Mouse (Mus musculus) kidney, postnatal 0 days (tissue): ENCODE measurements around the gene Ralgps1. TPM values are rescaled to one million over a fixed set of nuclear protein-coding genes. Genes with fewer than 3 reads are reported as not detected.
A peak's percentile ranks its signal among the peaks of the same experiment; 100 is the strongest.

ENCODE experiments used
- ATAC-seq: fragments of 200-750 bp; cut with Nextera tagmentation; replicated peaks from 2 replicates; pipeline ENCODE4 v1.8.0; 2017; ENCODE audit warnings: low read depth, moderate number of reproducible peaks, moderate TSS enrichment, moderate library complexity; ENCODE audit not compliant: low FRiP score
- DNase-seq: peaks from one replicate; pipeline ENCODE4 v3.0.0-alpha.2; 2016; ENCODE audit warnings: low spot score
- H3K27ac ChIP-seq: fragments of 300-500 bp; sonication (generic); 2 replicates; pipeline ENCODE4 v1.5.1; 2014; ENCODE audit warnings: mild to moderate bottlenecking
- H3K27me3 ChIP-seq: fragments of 300-500 bp; sonication (generic); 2 replicates; pipeline ENCODE4 v1.6.1; 2014; ENCODE audit warnings: low read length, mixed read lengths; ENCODE audit not compliant: insufficient read depth
- H3K36me3 ChIP-seq: fragments of 300-500 bp; sonication (generic); 2 replicates; pipeline ENCODE4 v1.6.1; 2014; ENCODE audit warnings: low read length, mixed read lengths; ENCODE audit not compliant: insufficient read depth
- H3K4me1 ChIP-seq: fragments of 300-500 bp; sonication (generic); replicated peaks from 2 replicates; pipeline ENCODE4 v1.6.1; 2014; ENCODE audit warnings: antibody characterized with exemption, low read length, mixed read lengths; ENCODE audit not compliant: insufficient read depth
- H3K4me2 ChIP-seq: fragments of 300-500 bp; sonication (generic); 2 replicates; pipeline ENCODE4 v1.6.1; 2014; ENCODE audit warnings: mild to moderate bottlenecking, low read length, moderate library complexity, mixed read lengths
- H3K4me3 ChIP-seq: fragments of 300-500 bp; sonication (generic); replicated peaks from 2 replicates; pipeline ENCODE4 v1.5.1; 2014; ENCODE audit warnings: low read depth, low read length
- H3K9ac ChIP-seq: fragments of 300-500 bp; sonication (generic); 2 replicates; pipeline ENCODE4 v1.6.1; 2014; ENCODE audit warnings: low read depth, low read length
- H3K9me3 ChIP-seq: fragments of 300-500 bp; sonication (generic); replicated peaks from 2 replicates; pipeline ENCODE4 v1.6.1; 2016; ENCODE audit warnings: low read length, inconsistent platforms, mixed read lengths
- CTCF ChIP-seq: IDR thresholded peaks from 2 replicates; pipeline ENCODE4 v1.5.1; 2016; ENCODE audit warnings: antibody characterized with exemption, low read depth, mild to moderate bottlenecking, moderate library complexity
- WGBS: fragments of 180-500 bp; shearing (Covaris S2); extraction: QIAGEN DNeasy Blood & Tissue Kit; methylation state at CpG from one replicate; pipeline ENCODE4 v1.1.7; 2014; 5-methylcytosine and 5-hydroxymethylcytosine counted together
- polyA plus RNA-seq: library from polyadenylated mRNA; unstranded; fragments of >200 nt; fragmentation: Nextera tagmentation; extraction: Ambion mirVana; gene quantifications from 2 replicates; pipeline ENCODE4 v1.2.1, GENCODE M21; 2015

Ralgps1 gene
- polyA plus RNA-seq, 1 experiment from 2014 or later, result 3.1 TPM

DNA sequence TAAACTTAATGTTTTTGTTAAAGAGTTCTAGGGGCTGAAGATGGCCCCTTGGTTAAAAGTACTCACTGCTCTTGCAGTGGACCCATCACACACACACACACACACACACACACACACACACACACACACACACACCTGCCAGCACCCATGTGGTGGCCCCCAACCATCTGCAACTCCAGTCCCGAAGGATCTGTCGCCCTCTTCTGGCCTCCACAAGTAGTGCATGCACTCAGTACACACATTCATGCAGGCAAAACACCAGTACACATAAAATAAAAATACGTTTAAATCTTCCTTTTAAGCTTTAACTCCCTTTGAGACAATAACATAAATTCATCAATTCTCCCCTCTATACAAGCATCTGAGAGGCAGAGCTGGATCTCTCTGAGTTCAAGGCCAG is 23.7 kb downstream of the Ralgps1 start:
- Histone ChIP-seq H3K4me2 (no peak overlapping the region), H3K4me3 (no peak overlapping the region), H3K27ac (no peak overlapping the region), H3K27me3 (no peaks in the 10 kb centered on the region), H3K9me3 (no peaks in the 10 kb centered on the region), H3K4me1 (no peaks in the 10 kb centered on the region), H3K9ac (no peak overlapping the region), H3K36me3 (no peaks in the 10 kb centered on the region)
- ATAC-seq (no peak), DNase-seq (peak; percentile 52)
- peak; percentile 82 for TF ChIP-seq CTCF
- WGBS, result 41% methylated on average over 3 of the region's 3 CpGs

GRCm38 (mm10) chr2:33346749-33347148 is 24.5 kb downstream of the Ralgps1 start:
- no peak overlapping the region for H3K27ac ChIP-seq
- no peak overlapping the region for H3K4me2 ChIP-seq

DNA sequence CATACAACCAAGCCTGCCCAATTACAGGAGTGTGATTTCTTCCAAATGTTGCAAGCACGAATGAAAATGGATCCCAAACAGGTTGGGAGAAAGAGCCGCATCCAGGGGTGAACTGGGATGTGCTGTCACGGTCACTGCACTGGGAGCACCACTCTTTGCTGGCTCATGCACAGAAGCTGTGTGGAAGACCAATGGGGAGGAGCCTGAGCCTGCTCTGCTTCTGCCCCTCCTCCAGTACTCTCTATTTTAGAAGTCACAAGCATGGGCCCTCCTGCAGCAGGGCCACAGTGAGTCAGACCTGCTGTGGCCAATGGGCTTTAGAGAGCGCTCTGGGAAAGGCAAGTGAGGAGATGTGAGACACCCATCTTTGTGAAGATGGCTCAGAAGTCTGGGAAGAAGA is 25.3 kb downstream of the Ralgps1 start:
- no peak overlapping the region for H3K4me2 ChIP-seq

More at GRCm38 (mm10) chr2:33346749-33347148, 24.5 kb downstream of the Ralgps1 start:
- DNase-seq (no peak), ATAC-seq (no peak)
- no peak overlapping the region for H3K4me3 ChIP-seq
- H3K4me1 ChIP-seq, result no peaks in the 10 kb centered on the region
- no peaks in the 10 kb centered on the region for H3K9me3 ChIP-seq
- no peak for TF ChIP-seq CTCF
- no peaks in the 10 kb centered on the region for H3K36me3 ChIP-seq
- no peaks in the 10 kb centered on the region for H3K27me3 ChIP-seq
- WGBS, result 72% methylated on average over 5 of the region's 5 CpGs
- no peak overlapping the region for H3K9ac ChIP-seq

DNA sequence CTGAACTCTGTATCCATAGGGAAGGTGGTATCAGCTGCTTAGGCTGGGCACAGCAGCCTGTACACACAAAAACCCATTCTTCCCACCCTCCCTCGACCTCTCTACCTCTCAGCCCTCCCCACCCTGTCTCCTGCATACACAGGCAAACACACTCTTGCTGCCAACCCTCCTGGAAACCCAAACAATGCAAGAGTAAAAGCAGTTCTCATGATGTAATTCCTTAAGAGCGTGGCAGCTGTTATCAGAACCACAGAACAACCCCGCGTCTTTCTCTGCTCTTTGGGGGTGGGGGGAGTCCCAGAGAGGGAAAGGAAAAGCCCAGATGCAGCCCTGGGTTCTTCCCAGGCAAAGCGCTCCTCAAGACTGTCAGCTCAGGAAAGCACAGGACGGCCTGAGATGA is 25.8 kb downstream of the Ralgps1 start:
- Histone ChIP-seq H3K36me3 (no peaks in the 10 kb centered on the region), H3K27me3 (no peaks in the 10 kb centered on the region), H3K9me3 (no peaks in the 10 kb centered on the region), H3K4me3 (no peak overlapping the region), H3K4me1 (no peaks in the 10 kb centered on the region), H3K9ac (no peak overlapping the region), H3K4me2 (no peak overlapping the region), H3K27ac (no peak overlapping the region)
- WGBS, result 71% methylated on average over 6 of the region's 6 CpGs
- no peak for ATAC-seq
- DNase-seq, result no peak
- TF ChIP-seq CTCF, result no peak

More for the DNA sequence above, 25.3 kb downstream of the Ralgps1 start:
- Histone ChIP-seq H3K4me3 (no peak overlapping the region), H3K36me3 (no peaks in the 10 kb centered on the region), H3K9ac (no peak overlapping the region), H3K9me3 (no peaks in the 10 kb centered on the region), H3K27me3 (no peaks in the 10 kb centered on the region), H3K27ac (no peak overlapping the region), H3K4me1 (no peaks in the 10 kb centered on the region)
- TF ChIP-seq CTCF, result no peak
- ATAC-seq, result no peak
- 58% methylated on average over 4 of the region's 4 CpGs for WGBS
- no peak for DNase-seq

GRCm38 (mm10) chr2:33343413-33343812 is 27.9 kb downstream of the Ralgps1 start:
- no peaks in the 10 kb centered on the region for H3K9me3 ChIP-seq
- H3K36me3 ChIP-seq, result no peaks in the 10 kb centered on the region
- H3K4me2 ChIP-seq, result no peak overlapping the region
- no peaks in the 10 kb centered on the region for H3K4me1 ChIP-seq
- ATAC-seq (no peak), DNase-seq (no peak)
- WGBS, result 70% methylated on average over 3 of the region's 3 CpGs
- no peaks in the 10 kb centered on the region for H3K27me3 ChIP-seq
- H3K27ac ChIP-seq, result no peak overlapping the region
- no peak for TF ChIP-seq CTCF
- no peak overlapping the region for H3K4me3 ChIP-seq
- H3K9ac ChIP-seq, result no peak overlapping the region

GRCm38 (mm10) chr2:33342148-33342547 is 29.1 kb downstream of the Ralgps1 start:
- Histone ChIP-seq H3K4me1 (no peaks in the 10 kb centered on the region), H3K4me3 (no peak overlapping the region), H3K36me3 (no peaks in the 10 kb centered on the region), H3K4me2 (no peak overlapping the region), H3K9me3 (no peaks in the 10 kb centered on the region), H3K27me3 (no peaks in the 10 kb centered on the region), H3K9ac (no peak overlapping the region), H3K27ac (no peak overlapping the region)
- no peak for ATAC-seq
- 93% methylated on average over 4 of the region's 4 CpGs for WGBS
- no peak for TF ChIP-seq CTCF
- DNase-seq, result no peak

- Histone ChIP-seq H3K36me3 (peaks cover 5% of the 10 kb centered on the region; the same call in 1 of the 2 replicates), H3K27me3 (no peaks in the 10 kb centered on the region), H3K4me1 (no peaks in the 10 kb centered on the region), H3K27ac (no peak overlapping the region), H3K4me2 (no peak overlapping the region), H3K4me3 (no peak overlapping the region), H3K9me3 (no peaks in the 10 kb centered on the region), H3K9ac (no peak overlapping the region)
- TF ChIP-seq CTCF, result no peak
- ATAC-seq, result no peak
- no peak for DNase-seq
These were observed 35.5 kb downstream of the Ralgps1 start for GRCm38 (mm10) chr2:33335789-33336188.
